Comparison of ENCODE assay signal across 14 mouse cellular contexts in the genomic region with DNA sequence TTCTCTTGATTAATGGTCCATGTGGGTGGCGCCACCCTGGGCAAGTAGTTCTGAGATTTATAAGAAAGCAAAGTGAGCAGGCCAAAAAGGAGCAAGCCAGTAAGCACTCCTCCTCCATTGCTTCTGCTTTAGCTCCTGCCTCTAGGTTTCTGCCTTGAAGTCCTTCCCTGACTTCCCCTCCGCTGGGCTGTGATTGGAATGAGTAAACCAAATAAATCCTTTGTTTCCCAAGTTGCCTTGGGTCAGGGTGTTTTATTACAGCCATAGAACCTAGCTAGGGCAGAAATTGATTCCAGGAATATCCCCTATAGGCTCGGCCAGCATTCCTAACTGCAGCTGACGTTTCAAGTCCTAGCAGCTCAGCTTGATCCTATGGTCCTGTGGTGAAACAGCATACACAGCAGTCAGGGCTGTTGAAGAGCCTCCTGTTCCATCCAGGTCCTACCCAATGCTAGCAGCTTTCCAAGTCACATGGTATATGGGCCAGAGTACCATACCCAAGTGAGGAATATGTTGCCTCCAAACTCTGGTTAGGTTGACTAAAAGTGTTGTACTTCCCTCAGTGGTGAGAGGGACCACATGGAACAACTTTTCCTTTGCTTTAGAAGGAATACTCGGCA.
"Had no signal": no experiment of that assay in that cellular context is flagged by ENCODE, and none has a peak within 500 bp of the region (broad histone marks: within the 10 kb centered on the region; RNA-seq: fewer than 3 reads in every experiment).

No protein-coding gene starts in this region.

- H3K27ac ChIP-seq: liver, embryonic 13.5 days; lung, embryonic 15.5 days; midbrain, embryonic 13.5 days; stomach, postnatal 0 days had no signal

- H3K9me3 ChIP-seq: liver, embryonic 13.5 days; lung, embryonic 15.5 days; midbrain, embryonic 13.5 days had no signal

- H3K4me2 ChIP-seq: liver, embryonic 13.5 days; lung, embryonic 15.5 days; midbrain, embryonic 13.5 days had no signal

- H3K9ac ChIP-seq: liver, embryonic 13.5 days; liver, postnatal 0 days; lung, embryonic 15.5 days; midbrain, embryonic 13.5 days had no signal

- H3K27me3 ChIP-seq: liver, embryonic 13.5 days; lung, embryonic 15.5 days; midbrain, embryonic 13.5 days had no signal

- H3K4me3 ChIP-seq: liver, embryonic 13.5 days; lung, embryonic 15.5 days; midbrain, embryonic 13.5 days had no signal

- ATAC-seq: liver, postnatal 0 days; midbrain, embryonic 13.5 days had no signal

- DNase-seq: kidney, adult 2 months; kidney, postnatal 25 days; layer of hippocampus, adult 9-11 months; layer of hippocampus, postnatal 36 days; liver; liver, embryonic 13.5 days; liver, postnatal 0 days; lung, postnatal 14 days; right cerebral cortex, adult 18-20 months; right cerebral cortex, postnatal 25 days; thymus, postnatal 4 days had no signal

- H3K4me1 ChIP-seq: liver, embryonic 13.5 days; midbrain, embryonic 13.5 days had no signal
